Mouse (Mus musculus) layer of hippocampus, postnatal 10 days (tissue): ENCODE results near the gene Lgals7. TPM values are rescaled to one million over a fixed set of nuclear protein-coding genes. Genes with fewer than 3 reads are reported as not detected.
A peak's percentile ranks its signal among the peaks of the same experiment; 100 is the strongest.

Experiments
- DNase-seq, 2 experiments: peaks; one replicate each; pipeline ENCODE4 v3.0.0; 2021; ENCODE audit warnings: low spot score in 2 of 2
- total RNA-seq, 2 experiments: library from RNA; stranded (reverse); gene quantifications; 2 replicates each; pipeline ENCODE4 v1.2.3; 2021

The Lgals7 gene
- total RNA-seq, 2 experiments from 2014 or later = 0.62 TPM; not detected in 1

DNA sequence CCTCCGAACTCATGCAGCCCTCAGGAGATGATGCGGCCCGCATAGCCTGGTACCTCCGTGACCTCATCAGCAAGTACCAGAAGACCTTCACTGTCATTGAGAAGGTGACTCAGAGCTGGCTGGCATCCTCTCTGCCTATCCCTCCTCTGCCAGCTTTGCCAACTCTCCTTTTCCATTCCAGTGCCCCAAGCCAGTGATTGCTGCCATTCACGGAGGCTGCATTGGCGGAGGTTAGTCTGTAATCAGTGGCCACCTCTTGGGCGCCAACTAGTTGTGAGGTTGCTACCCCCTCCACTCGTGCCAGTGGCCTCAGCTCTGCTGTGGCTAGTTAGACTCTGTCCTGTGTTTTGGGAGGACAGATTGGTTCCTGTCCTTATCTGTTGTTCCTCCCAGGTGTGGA is 33.8 kb upstream of the Lgals7 start:
- DNase-seq = no peak

DNA sequence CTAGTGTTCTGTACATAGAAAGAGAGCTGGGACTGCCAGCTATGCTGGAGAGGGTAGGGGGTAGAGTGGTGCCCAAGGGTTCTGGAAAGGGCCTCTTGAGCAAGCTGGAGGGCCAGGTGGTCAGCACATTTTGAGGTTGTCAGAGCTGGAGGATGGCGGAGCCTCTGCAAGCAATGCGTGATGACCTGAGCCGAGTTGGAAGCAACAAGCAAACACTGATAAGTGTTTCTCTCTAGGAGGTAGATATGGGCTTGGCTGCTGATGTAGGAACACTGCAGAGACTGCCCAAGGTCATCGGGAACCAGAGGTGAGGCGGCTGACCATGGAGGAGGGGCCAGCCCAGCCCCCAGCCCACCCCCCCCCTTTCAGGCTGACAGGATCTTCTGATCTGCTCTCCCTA is 32.7 kb upstream of the Lgals7 start:
- no peak for DNase-seq

DNA sequence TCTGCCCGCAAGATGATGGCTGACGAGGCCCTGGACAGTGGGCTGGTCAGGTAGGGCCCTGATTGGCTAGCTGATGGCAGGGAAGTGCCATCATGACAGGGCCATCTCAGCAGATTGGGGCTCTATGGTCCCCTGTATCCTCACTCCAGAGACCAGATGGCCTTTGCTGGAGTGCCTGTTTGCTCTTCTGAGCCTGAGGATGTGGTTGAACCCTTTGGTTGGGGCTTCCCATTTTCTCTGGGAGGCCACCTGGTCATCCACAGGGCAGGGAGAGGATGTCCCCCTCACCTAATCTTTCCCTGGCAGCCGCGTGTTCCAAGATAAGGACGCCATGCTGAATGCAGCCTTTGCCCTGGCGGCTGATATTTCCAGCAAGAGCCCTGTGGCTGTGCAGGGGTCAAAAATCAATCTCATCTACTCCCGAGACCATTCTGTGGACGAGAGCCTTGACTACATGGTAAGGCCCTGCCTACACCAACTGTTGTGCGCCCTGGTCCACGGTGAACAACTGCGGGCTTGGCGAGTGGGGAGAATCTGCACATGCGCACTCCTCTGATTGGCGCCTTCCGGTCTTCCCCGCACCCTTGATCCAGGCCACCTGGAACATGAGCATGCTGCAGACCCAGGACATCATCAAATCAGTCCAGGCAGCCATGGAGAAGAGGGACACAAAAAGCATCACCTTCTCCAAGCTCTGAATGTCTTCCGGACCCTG is 32.1 kb upstream of the Lgals7 start:
- no peak for DNase-seq

DNA sequence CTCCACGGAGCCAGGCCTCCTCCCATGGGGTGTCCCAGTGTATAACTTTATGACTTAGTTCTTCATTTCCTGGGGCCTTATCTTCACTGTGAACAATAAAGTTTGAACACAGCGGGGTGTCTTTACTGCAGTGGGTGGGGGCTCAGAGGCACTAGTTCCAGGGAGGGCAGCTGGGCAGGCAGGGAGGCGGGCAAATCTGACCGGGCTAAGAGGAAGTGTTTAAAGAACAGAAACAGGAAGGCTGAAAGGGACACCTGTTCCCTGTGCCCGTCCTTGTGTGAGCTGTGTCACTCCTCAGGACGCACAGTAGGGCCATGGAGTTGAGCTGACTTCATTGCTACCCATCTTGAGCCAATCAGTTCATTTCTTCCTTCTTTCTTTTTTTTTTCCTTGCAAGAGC is 31.5 kb upstream of the Lgals7 start:
- no peak for DNase-seq

DNA sequence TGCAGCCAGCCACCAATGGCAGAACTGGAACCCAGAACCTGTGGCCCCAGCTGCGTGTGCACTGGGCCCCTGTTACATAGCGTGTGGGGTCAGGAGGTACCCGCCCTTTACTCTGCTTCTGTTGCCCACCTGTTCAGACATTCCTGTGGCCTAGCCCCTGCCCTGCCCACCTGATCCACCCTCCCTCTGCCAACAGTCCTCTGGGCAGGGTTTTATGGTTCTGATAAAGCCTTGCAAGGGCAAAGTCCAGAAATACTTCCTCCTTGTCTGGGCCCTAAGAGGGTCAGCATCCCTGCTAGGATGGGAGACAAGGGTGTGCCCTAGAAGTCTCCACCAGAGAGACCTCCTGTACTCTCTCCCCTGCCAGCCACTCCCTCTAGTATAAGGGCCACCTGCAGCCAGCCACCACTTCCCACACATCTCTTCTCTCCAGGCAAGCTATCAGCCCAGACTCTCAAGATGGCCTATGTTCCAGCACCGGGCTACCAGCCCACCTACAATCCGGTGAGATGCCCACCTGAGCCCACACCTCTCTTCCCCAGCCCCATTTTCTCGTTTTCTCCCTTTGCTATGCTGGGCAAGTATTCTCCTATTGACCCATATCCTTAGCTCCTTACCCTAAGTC is 29.8 kb upstream of the Lgals7 start, which contains the start of gene Lgals4:
TSS of gene Lgals4 (plus strand) at position 132 of the 625 bp plus-strand sequence.
- DNase-seq = no peak

DNA sequence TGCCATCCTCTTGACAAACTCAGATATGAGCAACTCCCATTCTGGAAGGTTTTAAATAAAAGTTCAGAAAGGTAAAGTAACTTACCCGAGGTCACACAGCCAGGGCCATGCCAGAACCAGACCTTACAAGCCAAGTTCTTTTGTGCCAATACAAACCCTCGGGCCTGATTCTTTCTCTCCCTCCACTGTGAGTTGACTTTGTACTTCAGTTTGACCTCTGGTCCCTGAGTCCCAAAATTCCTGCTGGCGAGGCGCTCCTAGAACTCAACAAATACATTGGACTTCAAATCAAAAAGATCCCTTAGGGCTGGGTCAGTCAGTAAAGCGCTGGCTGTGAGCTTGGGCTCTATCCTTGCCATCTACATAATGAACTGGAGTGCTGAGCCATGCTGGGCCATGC is 26.7 kb upstream of the Lgals7 start:
- DNase-seq = no peak

DNA sequence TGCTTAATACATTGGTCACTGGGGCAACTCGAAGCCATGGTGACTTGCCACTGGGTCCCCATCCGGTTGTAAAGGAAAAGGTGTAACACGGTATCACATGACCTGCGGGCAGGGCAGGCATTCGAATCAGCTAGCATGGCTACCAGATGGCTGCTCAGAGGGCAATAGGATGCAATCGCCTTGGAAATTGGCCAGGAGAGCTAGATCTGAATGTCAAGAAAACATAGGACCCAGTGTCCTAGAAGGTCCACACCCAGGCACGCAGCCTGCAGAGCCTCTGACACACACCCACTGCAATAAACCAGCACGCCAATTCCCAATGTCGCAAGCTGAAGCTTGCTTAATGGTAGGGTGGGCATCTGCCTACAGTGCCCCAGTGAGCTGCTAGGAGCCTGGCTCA is 25.3 kb upstream of the Lgals7 start:
- DNase-seq = no peak

DNA sequence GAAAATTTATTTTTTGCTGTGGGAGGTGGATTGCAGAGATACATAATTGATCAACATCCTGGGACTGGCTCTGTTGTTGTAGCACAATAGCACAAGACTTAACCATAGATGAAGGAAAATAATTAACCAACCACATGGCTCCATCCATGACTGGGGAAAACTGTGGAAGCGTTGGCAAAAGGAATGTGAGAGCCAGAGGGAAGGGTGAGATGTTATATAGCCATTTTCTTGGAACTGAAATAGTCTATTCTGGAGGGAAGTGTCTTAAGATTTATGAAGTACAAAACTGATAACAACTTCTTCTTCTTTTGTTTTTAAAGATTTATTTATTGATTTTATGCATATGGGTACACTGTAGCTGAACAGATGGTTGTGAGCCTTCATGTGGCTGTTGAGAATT is 16.4 kb upstream of the Lgals7 start:
- no peak for DNase-seq

DNA sequence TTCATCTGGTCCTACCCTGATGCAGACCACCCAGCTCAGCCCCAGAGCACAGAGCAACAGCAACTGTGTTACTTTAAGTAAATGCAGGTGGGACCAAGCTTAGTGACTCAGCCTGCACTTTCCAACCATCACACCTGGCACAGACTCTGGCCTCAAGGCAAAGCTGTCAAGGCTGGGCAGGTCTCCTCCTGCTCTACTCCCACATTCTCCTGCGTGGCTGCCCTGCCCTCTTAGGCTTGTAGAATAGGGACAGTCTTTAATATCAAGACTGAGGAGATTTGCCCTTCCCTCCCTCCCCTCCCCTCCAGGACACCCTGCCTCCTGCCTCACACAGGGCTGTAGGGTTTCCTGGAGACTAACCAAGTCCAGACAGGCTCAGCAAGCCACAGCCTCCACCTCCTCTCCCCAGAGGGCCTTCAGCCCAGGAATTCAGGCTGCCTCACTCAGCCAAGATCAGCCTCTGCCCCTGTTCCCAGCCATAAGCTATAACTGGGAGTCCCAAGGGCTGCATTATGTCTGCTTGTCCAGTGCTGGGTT is 13.9 kb upstream of the Lgals7 start:
- DNase-seq = no peak

DNA sequence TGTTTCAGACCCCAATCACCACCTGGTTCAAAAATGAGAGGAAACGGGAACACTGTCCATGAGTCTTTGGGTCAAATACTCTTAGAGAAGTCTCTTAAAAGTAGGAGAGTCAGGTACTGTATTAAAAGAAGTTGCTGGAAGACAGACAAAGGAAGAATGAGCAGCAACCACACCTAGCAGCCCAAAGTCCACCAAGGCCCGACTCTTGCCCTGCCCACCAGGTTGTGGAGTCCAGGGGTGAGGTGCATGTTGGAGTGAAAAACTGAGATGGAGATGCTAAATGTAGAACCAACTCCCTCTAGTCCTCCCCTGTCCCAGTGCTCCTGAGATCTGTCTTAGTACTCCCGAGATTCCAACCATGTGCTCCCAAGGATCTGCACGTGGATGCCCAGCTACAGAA is 13.0 kb upstream of the Lgals7 start:
- DNase-seq = no peak

DNA sequence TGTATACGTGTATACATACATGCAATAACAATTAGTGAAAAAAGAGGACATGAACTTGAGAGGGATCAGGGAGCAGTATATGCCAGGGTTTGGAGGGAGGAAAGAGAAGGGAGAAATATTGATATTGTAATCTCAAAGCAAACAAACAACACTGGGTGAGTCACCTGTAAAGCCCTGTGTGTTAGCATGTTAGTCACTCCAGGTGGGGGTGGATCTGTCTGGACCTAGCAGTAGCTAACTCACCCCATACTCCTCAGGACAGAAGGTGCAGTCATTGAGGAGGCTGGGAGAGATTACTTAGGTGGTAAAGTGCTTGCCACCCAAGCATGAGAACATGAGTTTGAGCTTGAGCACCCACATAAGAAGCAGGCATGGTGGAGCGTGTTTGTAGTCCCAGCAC is 3.7 kb upstream of the Lgals7 start:
- no peak for DNase-seq

DNA sequence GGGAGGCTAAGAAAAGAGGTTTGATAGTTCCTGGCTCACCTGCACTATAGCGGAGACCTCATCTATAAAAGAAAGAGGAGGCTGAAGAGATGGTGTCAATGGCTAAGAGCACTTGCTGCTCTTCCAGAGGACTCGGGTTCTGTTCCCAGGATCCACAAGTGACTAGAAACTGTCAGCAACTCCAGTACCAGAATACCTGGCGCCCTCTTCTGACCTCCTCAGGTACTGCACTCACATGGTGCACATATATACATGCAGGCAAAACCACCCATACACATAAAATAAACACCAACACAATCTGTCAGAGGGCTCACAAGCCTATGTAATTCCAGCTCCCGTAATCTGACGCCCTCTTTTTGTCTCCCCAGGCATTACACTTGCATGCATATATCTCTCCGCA is 2.8 kb upstream of the Lgals7 start:
- no peak for DNase-seq

DNA sequence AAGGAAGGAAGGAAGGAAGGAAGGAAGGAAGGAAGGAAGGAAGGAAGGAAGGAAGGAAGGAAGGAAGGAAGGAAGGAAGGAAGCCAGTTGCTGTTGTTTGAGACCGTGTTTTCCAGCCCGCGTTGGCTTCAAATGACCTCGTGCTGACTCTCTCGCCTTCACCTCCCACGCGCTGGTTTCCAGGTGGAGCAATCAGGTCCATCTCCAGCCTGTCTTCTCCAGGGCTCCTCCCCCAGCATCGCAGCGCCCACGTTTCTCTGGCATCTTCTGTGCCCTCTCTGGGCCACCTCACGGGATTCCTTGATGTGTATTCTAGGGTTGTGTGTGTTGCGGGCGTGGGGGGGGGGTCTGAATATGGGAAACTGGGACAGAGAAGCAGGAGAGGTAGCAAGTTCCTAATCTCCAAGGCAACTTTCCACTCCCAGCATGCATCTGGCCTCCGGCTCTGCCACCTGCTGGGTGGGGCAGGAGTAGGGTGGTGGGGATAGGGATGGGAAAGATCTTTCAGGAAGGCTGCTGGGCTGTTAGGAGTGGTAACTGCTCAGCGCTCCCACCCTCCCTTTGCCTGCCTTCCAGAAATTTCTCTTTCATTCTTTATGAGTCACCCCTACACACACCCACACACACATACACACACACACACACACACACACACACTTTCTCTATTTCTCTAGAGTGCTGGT is 695 bp upstream of the Lgals7 start:
- DNase-seq = peak; percentile 16 to 26

DNA sequence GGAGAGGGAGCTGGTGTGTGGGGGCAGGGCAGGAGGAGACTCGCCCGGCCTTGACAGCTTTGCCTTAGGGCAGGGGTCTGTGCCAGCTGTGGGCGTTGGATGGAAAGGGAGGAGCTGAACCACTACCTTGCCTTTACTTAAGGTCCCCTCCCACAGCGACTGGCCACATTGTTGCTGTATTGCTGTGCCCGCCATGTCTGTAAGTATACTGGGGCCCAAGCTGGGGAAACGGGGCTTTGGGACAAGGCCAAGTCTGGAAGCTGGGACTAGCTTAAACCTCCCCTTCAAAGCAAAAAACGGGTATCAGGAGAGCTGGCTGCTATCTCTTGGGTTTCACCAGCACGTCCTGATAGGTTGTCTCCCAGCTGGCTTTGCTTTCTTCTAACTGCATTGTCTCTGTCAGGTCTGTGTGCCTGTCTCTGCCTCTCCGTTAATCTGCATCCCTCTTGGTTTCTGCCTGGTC is 666 bp downstream of the Lgals7 start:
- no peak for DNase-seq

DNA sequence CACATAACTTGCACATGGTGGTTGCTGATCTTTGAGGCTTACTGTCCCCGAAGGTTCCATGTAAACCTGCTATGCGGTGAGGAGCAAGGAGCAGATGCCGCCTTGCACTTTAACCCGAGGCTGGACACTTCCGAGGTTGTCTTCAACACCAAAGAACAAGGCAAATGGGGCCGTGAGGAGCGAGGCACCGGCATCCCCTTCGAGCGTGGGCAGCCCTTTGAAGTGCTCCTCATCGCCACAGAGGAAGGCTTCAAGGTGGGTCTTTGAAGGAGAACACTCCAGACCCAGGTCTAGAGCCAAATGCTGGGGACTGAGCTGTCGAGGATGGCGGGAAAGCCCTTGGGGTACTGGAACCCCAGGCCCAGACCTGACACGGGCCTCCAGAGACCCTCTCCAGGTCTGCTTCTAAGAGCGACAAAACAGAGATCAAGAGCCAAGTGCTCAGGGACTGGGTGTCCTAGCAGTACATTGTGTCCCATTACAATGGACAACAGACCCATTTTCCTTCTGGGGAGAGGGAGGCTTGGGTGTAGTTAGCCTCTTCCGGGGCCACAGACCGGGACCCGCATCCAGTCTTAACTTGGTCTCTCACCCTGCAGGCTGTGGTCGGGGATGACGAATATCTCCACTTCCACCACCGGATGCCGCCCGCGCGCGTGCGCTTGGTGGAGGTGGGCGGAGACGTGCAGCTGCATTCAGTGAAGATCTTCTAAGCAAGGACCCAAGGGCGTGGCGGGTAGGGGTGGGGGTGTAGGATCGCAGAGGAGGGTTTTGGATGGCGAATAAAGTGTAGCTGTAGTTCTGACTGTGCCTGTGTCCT is 2.0 kb downstream of the Lgals7 start:
- DNase-seq = peak; percentile 57 to 70

DNA sequence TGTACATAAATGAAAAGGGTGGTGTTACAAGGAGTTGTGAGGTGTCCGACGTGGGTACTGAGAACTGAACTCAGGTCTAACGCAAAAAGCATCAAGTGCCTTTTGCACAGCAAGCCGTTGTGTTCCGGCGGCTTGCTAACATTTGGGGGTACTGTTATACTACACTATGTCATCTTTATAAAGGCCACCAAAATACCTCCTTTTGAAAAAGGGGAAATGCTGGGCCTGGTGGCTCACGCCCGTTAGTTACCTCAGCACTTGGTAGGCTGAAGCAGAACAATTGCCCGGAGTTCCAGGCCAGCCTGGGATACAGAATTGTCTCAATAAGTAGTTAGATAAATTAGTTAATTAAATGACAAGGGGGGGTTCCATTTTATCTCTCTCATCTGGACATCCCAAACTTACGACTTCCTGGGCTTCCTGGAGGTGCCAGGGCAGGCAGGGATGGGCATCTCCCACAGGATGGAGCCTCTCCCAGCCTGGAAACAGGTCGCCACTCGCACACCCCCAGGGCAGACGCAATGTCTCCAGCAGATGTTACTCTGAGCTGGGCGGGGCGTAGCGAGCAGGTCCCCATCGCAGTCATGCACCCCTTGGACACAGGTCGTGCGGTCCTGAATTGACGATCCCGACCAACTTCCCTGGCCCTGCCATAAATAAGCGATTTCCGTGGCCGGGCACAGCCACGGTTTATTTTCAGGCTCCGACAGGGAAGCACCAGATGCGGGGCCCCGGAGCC is 3.3 kb downstream of the Lgals7 start:
- no peak for DNase-seq

DNA sequence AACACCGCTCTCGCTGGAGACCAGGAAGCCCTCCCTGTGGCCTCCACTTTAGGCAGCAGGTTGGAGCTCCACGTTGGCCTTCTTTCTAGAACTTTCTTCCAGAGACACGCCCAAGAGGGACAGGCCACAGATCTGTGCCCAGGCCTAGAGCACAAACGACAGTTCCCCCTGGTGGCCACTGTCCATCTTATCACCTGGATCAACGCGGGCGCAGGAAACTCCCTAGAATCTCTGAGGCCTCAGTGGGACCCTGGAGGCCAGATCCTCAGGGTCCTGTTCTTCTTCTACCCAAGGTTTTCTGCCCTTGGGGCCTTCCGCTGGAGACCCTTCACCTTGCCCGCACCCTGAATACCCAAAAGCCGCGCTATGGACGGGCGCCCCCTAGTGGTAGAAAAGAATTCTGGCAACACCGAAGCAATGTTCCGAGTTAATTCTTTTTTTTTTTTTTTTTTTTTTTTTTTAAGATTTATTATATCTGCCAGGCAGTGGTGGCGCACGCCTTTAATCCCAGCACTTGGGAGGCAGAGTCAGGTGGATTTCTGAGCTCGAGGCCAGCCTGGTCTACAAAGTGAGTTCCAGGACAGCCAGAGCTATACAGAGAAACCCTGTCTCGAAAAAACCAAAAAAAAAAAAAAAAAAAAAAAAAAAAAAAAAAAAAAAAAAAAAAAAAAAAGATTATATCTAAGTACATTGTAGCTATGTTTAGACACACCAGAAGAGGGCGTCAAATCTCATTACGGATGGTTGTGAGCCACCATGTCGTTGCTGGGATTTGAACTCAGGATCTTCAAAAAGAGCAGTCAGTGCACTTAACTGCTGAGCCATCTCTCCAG is 4.1 kb downstream of the Lgals7 start:
- DNase-seq = peak; percentile 66 to 70

DNA sequence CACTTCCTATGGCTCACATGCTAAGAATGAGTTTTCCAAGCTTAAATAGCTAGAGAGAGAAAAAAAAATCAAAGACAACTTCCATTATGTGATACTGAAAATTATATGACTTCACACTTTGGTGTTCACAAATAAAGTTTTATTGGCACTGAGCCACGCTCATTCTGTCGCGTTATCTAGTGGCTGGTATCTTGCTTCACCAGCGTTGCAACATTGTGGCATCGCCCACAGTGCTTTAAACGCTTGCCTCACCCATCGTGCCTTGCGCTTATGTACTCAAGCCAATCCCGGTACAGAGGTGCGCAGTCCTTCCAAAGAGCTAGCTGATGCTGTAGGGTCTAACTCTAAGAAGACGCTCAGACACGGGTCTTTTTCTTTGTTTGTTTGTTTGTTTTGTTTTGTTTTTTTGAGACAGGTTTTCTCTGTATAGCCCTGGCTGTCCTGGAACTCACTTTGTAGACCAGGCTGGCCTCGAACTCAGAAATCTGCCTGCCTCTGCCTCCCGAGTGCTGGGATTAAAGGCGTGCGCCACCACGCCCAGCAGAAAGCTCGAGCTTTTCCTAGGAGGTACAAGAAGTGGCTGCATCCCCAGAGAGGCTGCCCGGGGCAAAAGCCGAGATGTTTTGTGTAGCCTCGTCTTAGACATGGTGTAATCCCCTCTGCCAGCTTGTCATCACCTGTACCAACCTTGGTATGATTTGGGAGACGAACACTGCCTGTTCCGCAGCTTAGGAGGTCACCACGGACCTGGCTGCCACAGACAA is 7.4 kb downstream of the Lgals7 start:
- no peak for DNase-seq

DNA sequence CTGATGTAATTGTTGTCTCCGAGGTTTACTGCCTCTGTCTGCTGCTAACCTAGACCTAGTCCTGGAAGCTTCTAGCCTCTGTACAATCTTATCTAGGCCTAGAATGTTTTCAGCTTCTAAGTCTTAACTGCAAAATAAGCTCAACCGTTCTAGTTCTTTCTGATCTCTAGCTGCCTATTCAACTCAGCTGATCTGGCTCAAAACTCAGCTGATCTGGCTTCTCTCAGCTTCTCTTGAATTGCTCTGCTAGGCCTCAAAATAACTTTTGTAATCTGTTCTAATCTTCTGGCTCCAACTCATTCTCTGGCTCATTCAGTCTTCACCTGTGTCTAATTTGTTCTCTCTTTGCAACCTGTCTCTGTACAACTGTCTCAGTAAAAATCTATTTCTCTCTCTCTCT is 10.9 kb downstream of the Lgals7 start:
- no peak for DNase-seq
